Mouse (Mus musculus) central nervous system, embryonic 14 days (tissue): ENCODE results near the gene Gnl3l. TPM values are rescaled to one million over a fixed set of nuclear protein-coding genes. Genes with fewer than 3 reads are reported as not detected.

ENCODE experiments used
- polyA plus RNA-seq: library from polyadenylated mRNA; depleted of rRNA; stranded (reverse); fragments of >200 nt; gene quantifications from 2 replicates; pipeline ENCODE4 v1.2.3, GENCODE M21; 2012; rRNA removed

Gnl3l gene
- 48.1 and 48.9 TPM in 2 replicates for polyA plus RNA-seq

DNA sequence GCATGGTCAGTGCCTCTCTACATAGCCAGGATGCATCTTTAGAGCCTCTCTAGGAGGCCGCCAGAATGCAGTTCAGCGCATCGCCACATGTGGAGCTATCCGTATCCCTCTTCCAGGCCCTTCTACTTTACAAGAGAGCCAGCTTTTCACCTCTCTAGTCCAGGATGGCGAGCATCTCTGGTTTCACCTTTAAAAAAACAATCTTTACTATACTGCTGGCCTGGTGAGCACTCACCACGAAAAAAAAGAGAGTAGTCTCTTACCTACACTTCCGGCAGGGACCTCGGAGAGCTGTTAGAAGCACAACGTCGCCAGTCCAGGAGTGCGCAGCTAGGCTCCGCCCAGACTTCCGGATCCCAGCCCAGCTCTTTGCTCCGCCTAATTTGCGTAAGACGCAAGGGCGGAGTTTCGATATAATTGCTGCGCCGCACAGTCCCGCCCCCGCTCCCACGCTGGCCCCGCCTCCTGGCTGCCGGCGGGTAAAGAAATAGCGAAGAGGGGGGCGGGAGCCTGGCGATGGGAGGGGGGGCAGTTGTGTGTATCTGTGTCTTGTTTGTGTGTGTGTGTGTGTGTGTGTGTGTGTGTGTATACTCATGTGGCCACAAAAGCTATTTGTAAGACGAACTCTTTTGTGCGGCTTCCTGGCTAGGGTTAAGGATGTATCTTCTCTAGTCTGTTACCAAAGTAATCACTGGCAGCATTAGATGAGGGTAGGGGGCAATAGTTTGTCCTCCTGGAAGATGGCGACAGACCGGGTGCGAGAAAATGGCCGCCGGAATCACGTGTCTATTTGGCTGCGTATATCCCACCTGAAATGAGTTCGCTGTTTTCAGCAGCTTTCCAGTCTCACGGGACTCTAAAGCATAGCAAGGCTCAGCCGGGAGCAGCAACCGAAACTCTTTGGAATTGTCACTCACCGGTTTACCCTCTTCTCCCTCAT, at the start of gene Gnl3l:
TSS of gene Gnl3l (minus strand) at position 385 of the 940 bp plus-strand sequence.

DNA sequence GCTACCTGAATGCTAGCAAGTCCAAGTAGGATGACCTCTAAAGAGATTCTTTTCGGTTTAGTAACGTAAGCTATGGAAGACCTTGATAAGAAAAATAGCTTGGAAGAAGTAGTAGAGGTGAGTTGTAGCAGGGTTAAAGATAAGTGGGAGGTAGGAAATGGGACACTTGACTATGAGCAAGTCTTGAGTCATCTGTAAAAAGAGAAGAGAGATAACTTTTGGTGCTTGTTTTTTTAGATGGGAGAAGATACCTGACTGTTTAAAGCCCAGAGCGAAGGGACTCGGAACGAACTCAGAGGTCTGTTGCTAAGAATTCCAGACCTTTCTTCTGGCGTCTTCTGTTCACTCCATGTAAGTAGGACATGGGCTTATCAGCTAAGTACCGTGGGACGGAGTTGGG, 28.7 kb upstream of the Gnl3l start, which contains the start of gene Fgd1:
TSS of gene Fgd1 (plus strand) at position 301 of the 400 bp plus-strand sequence.

Other genes starting within 250 kb of the Gnl3l start
- gene Maged2, start 203.0 kb downstream of the Gnl3l start, polyA plus RNA-seq, result 183 and 250 TPM in 2 replicates
- gene Fgd1, start 28.8 kb upstream of the Gnl3l start, polyA plus RNA-seq, result 31.4 and 35.3 TPM in 2 replicates
- 34.1 and 35.0 TPM in 2 replicates for gene Tsr2, start 79.2 kb upstream of the Gnl3l start, polyA plus RNA-seq
- gene Wnk3, start 180.8 kb upstream of the Gnl3l start, polyA plus RNA-seq, result 15.2 and 16.4 TPM in 2 replicates